Mouse (Mus musculus): ENCODE data around the gene Syndig1l. TPM values are rescaled to one million over a fixed set of nuclear protein-coding genes. Genes with fewer than 3 reads are reported as not detected.

The Syndig1l gene
- total RNA-seq, 1 experiment, result 0.09 TPM

GRCm38 (mm10) chr12:84650234-84650633 is 48.4 kb downstream of the Syndig1l start:
- H3K4me1 ChIP-seq (ENCODE audit: control insufficient read depth in 2 of 2, insufficient read depth in 2 of 2, low read length in 2 of 2, poor library complexity in 1 of 2), result peaks cover 0 to 13% of the 10 kb centered on the region in 2 experiments; a peak in 1 of 4 replicates
- H3K36me3 ChIP-seq (ENCODE audit: control insufficient read depth, insufficient read depth, low read length, poor library complexity, severe bottlenecking), result no peaks in the 10 kb centered on the region; the same call in 1 of the 2 replicates
- DNase-seq (ENCODE audit: low read depth, low spot score), result no peak
- H3K9ac ChIP-seq (ENCODE audit: insufficient read depth, low read depth, low read length, poor library complexity, severe bottlenecking), result peak overlapping the region; percentile 26
- TF ChIP-seq CHD2 (IDR thresholded peaks at IDR 0.05; ENCODE audit: low read depth, low read length), result no peak
- no peak for TF ChIP-seq HCFC1 (IDR thresholded peaks at IDR 0.05; ENCODE audit: borderline replicate concordance, insufficient read depth, low read length)
- TF ChIP-seq ZNF384 (IDR thresholded peaks at IDR 0.05; ENCODE audit: low read depth, low read length), result no peak
- no peak for TF ChIP-seq ZC3H11A (IDR thresholded peaks at IDR 0.05; ENCODE audit: borderline replicate concordance, low read depth, low read length)
- TF ChIP-seq MAFK (IDR thresholded peaks at IDR 0.05; ENCODE audit: insufficient read depth, low read depth, low read length), result no peak
- in situ Hi-C loops (cut with MboI; ENCODE audit: low sequenced_read_pairs in 2 of 2, unreplicated experiment in 2 of 2), result loop anchor here in 1 of 2 experiments (10.0 kb wide), 1 partner anchor 105 kb away; no protein-coding TSS in a partner anchor
- no peaks in the 10 kb centered on the region for H3K9me3 ChIP-seq (ENCODE audit: control insufficient read depth, insufficient read depth, low read depth, low read length)
- H3K27ac ChIP-seq (ENCODE audit: insufficient read depth, low read depth, low read length, poor library complexity, severe bottlenecking), result no peak overlapping the region
- peak overlapping the region; percentile 53 to 61 for H3K4me3 ChIP-seq (ENCODE audit: insufficient read depth in 1 of 2, low read depth in 1 of 2, low read length in 2 of 2, poor library complexity in 1 of 2, severe bottlenecking in 1 of 2)

- Histone ChIP-seq H3K4me3 (ENCODE audit: insufficient read depth in 1 of 2, low read depth in 1 of 2, low read length in 2 of 2, poor library complexity in 1 of 2, severe bottlenecking in 1 of 2) (peak within 1 kb of the TSS; percentile 33 to 50; a peak in 3 of 4 replicates), H3K9ac (ENCODE audit: insufficient read depth, low read depth, low read length, poor library complexity, severe bottlenecking) (no peak within 1 kb of the TSS)
- in situ Hi-C loops (cut with MboI; ENCODE audit: low sequenced_read_pairs in 2 of 2, unreplicated experiment in 2 of 2), result no loop called here
These were observed 58.0 kb downstream of the Syndig1l start, which contains the start of gene Vrtn for GRCm38 (mm10) chr12:84640654-84641053. TSS of gene Vrtn (plus strand) at chr12:84641019.

GRCm38 (mm10) chr12:84640253-84640652 is 58.4 kb downstream of the Syndig1l start:
- no peaks in the 10 kb centered on the region for H3K9me3 ChIP-seq (ENCODE audit: control insufficient read depth, insufficient read depth, low read depth, low read length)
- H3K4me3 ChIP-seq (ENCODE audit: insufficient read depth in 1 of 2, low read depth in 1 of 2, low read length in 2 of 2, poor library complexity in 1 of 2, severe bottlenecking in 1 of 2), result peak overlapping the region in 1 of 2 experiments; percentile 26; a peak in 1 of 4 replicates
- no peaks in the 10 kb centered on the region for H3K36me3 ChIP-seq (ENCODE audit: control insufficient read depth, insufficient read depth, low read length, poor library complexity, severe bottlenecking)
- in situ Hi-C loops (cut with MboI; ENCODE audit: low sequenced_read_pairs in 2 of 2, unreplicated experiment in 2 of 2), result no loop called here
- H3K27ac ChIP-seq (ENCODE audit: insufficient read depth, low read depth, low read length, poor library complexity, severe bottlenecking), result peak overlapping the region; percentile 33; the same call in 1 of the 2 replicates
- TF ChIP-seq ZNF384 (IDR thresholded peaks at IDR 0.05; ENCODE audit: low read depth, low read length) (no peak), ZC3H11A (IDR thresholded peaks at IDR 0.05; ENCODE audit: borderline replicate concordance, low read depth, low read length) (no peak), CHD2 (IDR thresholded peaks at IDR 0.05; ENCODE audit: low read depth, low read length) (no peak; the same call in 1 of the 2 replicates), HCFC1 (IDR thresholded peaks at IDR 0.05; ENCODE audit: borderline replicate concordance, insufficient read depth, low read length) (no peak), MAFK (IDR thresholded peaks at IDR 0.05; ENCODE audit: insufficient read depth, low read depth, low read length) (no peak)
- H3K9ac ChIP-seq (ENCODE audit: insufficient read depth, low read depth, low read length, poor library complexity, severe bottlenecking), result no peak overlapping the region
- DNase-seq (ENCODE audit: low read depth, low spot score), result no peak
- peaks cover 0 to 2% of the 10 kb centered on the region in 2 experiments; a peak in 3 of 4 replicates for H3K4me1 ChIP-seq (ENCODE audit: control insufficient read depth in 2 of 2, insufficient read depth in 2 of 2, low read length in 2 of 2, poor library complexity in 1 of 2)

More at GRCm38 (mm10) chr12:84640654-84641053, 58.0 kb downstream of the Syndig1l start, which contains the start of gene Vrtn:
- H3K4me1 ChIP-seq (ENCODE audit: control insufficient read depth in 2 of 2, insufficient read depth in 2 of 2, low read length in 2 of 2, poor library complexity in 1 of 2), result peaks cover 0 to 2% of the 10 kb centered on the region in 2 experiments; a peak in 3 of 4 replicates
- DNase-seq (ENCODE audit: low read depth, low spot score), result no peak
- no peaks in the 10 kb centered on the region for H3K36me3 ChIP-seq (ENCODE audit: control insufficient read depth, insufficient read depth, low read length, poor library complexity, severe bottlenecking)
- peak within 1 kb of the TSS; percentile 48; the same call in 1 of the 2 replicates for H3K27ac ChIP-seq (ENCODE audit: insufficient read depth, low read depth, low read length, poor library complexity, severe bottlenecking)
- TF ChIP-seq ZNF384 (IDR thresholded peaks at IDR 0.05; ENCODE audit: low read depth, low read length) (no peak), CHD2 (IDR thresholded peaks at IDR 0.05; ENCODE audit: low read depth, low read length) (no peak), ZC3H11A (IDR thresholded peaks at IDR 0.05; ENCODE audit: borderline replicate concordance, low read depth, low read length) (no peak), MAFK (IDR thresholded peaks at IDR 0.05; ENCODE audit: insufficient read depth, low read depth, low read length) (no peak), HCFC1 (IDR thresholded peaks at IDR 0.05; ENCODE audit: borderline replicate concordance, insufficient read depth, low read length) (no peak)
- H3K9me3 ChIP-seq (ENCODE audit: control insufficient read depth, insufficient read depth, low read depth, low read length), result no peaks in the 10 kb centered on the region

- Histone ChIP-seq H3K9me3 (ENCODE audit: control insufficient read depth, insufficient read depth, low read depth, low read length) (no peaks in the 10 kb centered on the region), H3K4me1 (ENCODE audit: control insufficient read depth in 2 of 2, insufficient read depth in 2 of 2, low read length in 2 of 2, poor library complexity in 1 of 2) (no peaks in the 10 kb centered on the region)
- TF ChIP-seq MAFK (IDR thresholded peaks at IDR 0.05; ENCODE audit: insufficient read depth, low read depth, low read length), result no peak
- no peak for TF ChIP-seq ZC3H11A (IDR thresholded peaks at IDR 0.05; ENCODE audit: borderline replicate concordance, low read depth, low read length)
- TF ChIP-seq CHD2 (IDR thresholded peaks at IDR 0.05; ENCODE audit: low read depth, low read length), result no peak
- TF ChIP-seq ZNF384 (IDR thresholded peaks at IDR 0.05; ENCODE audit: low read depth, low read length), result no peak
- TF ChIP-seq HCFC1 (IDR thresholded peaks at IDR 0.05; ENCODE audit: borderline replicate concordance, insufficient read depth, low read length), result no peak
These were observed 66.8 kb downstream of the Syndig1l start for GRCm38 (mm10) chr12:84631867-84632266.

More at GRCm38 (mm10) chr12:84631867-84632266, 66.8 kb downstream of the Syndig1l start:
- in situ Hi-C loops (cut with MboI; ENCODE audit: low sequenced_read_pairs in 2 of 2, unreplicated experiment in 2 of 2), result no loop called here
- no peak overlapping the region for H3K27ac ChIP-seq (ENCODE audit: insufficient read depth, low read depth, low read length, poor library complexity, severe bottlenecking)
- no peak for DNase-seq (ENCODE audit: low read depth, low spot score)
- no peaks in the 10 kb centered on the region for H3K36me3 ChIP-seq (ENCODE audit: control insufficient read depth, insufficient read depth, low read length, poor library complexity, severe bottlenecking)
- no peak overlapping the region for H3K4me3 ChIP-seq (ENCODE audit: insufficient read depth in 1 of 2, low read depth in 1 of 2, low read length in 2 of 2, poor library complexity in 1 of 2, severe bottlenecking in 1 of 2)
- no peak overlapping the region for H3K9ac ChIP-seq (ENCODE audit: insufficient read depth, low read depth, low read length, poor library complexity, severe bottlenecking)

Other genes with a start within 250 kb of the Syndig1l start
- 11.4 and 11.9 TPM in 2 replicates for gene Aldh6a1, start 247.8 kb downstream of the Syndig1l start, total RNA-seq (2012; rRNA removed)
- gene Lin52, start 247.4 kb downstream of the Syndig1l start, total RNA-seq (2012; rRNA removed), result 10.5 and 13.0 TPM in 2 replicates
- 0.05 TPM in 1 of 2 replicates, not detected in the other for gene Vsx2, start 129.1 kb downstream of the Syndig1l start, total RNA-seq (2012; rRNA removed)
- gene Abcd4, start 81.4 kb downstream of the Syndig1l start, total RNA-seq (2012; rRNA removed), result 26.9 and 49.5 TPM in 2 replicates
- gene Vrtn, start 57.8 kb downstream of the Syndig1l start, total RNA-seq (2012; rRNA removed), result 4.1 and 5.8 TPM in 2 replicates
- 84.5 and 106 TPM in 2 replicates for gene Npc2, start 74.3 kb upstream of the Syndig1l start, total RNA-seq (2012; rRNA removed)
- 35.4 and 36.5 TPM in 2 replicates for gene Isca2, start 74.4 kb upstream of the Syndig1l start, total RNA-seq (2012; rRNA removed)
- gene Ltbp2, start 177.7 kb upstream of the Syndig1l start, total RNA-seq (2012; rRNA removed), result 1.8 and 2.7 TPM in 2 replicates

All from ES-E14 (cell line).